ENCODE assay signal across 11 mouse cellular contexts in the genomic region with DNA sequence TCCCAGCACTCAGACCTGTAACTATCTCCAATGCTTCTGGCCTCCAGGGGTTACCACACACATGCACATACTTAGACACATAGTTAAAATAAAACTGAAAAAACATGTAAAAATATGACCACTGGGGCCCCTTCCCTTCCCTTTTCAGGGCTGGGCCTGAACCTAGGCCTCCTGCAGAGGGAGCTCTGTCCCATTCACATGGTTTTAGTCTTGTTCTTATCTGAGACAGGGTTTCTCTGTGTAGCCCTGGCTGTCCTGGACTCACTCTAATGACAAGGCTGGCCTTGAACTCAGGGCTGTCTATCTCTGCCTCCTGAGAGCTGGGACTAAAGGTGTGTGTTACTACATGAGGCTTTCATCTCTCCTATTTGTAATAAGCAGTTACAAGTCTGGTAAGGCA. TPM values are rescaled to one million over a fixed set of nuclear protein-coding genes. Genes with fewer than 3 reads are reported as not detected.
DNase-seq lines count a peak whose midpoint lies in the region; ATAC-seq and TF ChIP-seq lines count a peak whose summit lies in the region.
"Had no signal": no experiment of that assay in that cellular context is flagged by ENCODE, and none has a peak within 500 bp of the region (broad histone marks: within the 10 kb centered on the region; RNA-seq: fewer than 3 reads in every experiment).

No protein-coding gene starts in this region.

- H3K4me1 ChIP-seq in heart, postnatal 0 days (ENCODE audit: control insufficient read depth, insufficient read depth), result no peaks in the 10 kb centered on the region
- H3K4me1 ChIP-seq in CH12.LX (ENCODE audit: control insufficient read depth in 1 of 2, insufficient read depth in 2 of 2), result peaks cover 0 to 23% of the 10 kb centered on the region in 2 experiments; a peak in 2 of 4 replicates
- H3K4me1 ChIP-seq: hindbrain, embryonic 12.5 days had no signal

- no peak for TF ChIP-seq EP300 in heart, postnatal 0 days (IDR thresholded peaks at IDR 0.05; ENCODE audit: low read depth)
- no peak for TF ChIP-seq EP300 in CH12.LX (IDR thresholded peaks at IDR 0.05; ENCODE audit: low read length)

- in situ Hi-C loops in CH12.LX (cut with MboI; ENCODE audit: low pct_ligation_motif_present, low pct_unique_long_range_greater_than_20kb, low sequenced_read_pairs), result no loop called here

- no peak overlapping the region for H3K9ac ChIP-seq in heart, postnatal 0 days (replicated peaks; ENCODE audit: low read depth, low read length)
- H3K9ac ChIP-seq in CH12.LX (ENCODE audit: insufficient read depth, low read depth), result no peak overlapping the region
- H3K9ac ChIP-seq: hindbrain, embryonic 12.5 days had no signal

- peak; percentile 39 for TF ChIP-seq CTCF in heart, postnatal 0 days (IDR thresholded peaks at IDR 0.05; ENCODE audit: low read depth)
- TF ChIP-seq CTCF in CH12.LX (conservative IDR thresholded peaks at IDR 0.05 in 1 of 2, IDR thresholded peaks at IDR 0.05 in 1 of 2; ENCODE audit: low read depth in 2 of 2, low read length in 2 of 2), result peak; percentile 8 to 72; a peak in 2 of 4 replicates

- peak; percentile 53 for TF ChIP-seq RAD21 in CH12.LX (IDR thresholded peaks at IDR 0.05; ENCODE audit: low read depth, low read length)

- no peak for TF ChIP-seq POLR2A in CH12.LX (IDR thresholded peaks at IDR 0.05; ENCODE audit: low read depth, low read length)

- H3K27me3 ChIP-seq in heart, postnatal 0 days (ENCODE audit: control insufficient read depth, insufficient read depth, low read length), result no peaks in the 10 kb centered on the region
- H3K27me3 ChIP-seq in CH12.LX (replicated peaks), result no peaks in the 10 kb centered on the region
- H3K27me3 ChIP-seq: hindbrain, embryonic 12.5 days had no signal

- H3K4me2 ChIP-seq in heart, postnatal 0 days (ENCODE audit: low read depth, low read length), result no peak overlapping the region
- H3K4me2 ChIP-seq in CH12.LX (ENCODE audit: insufficient read depth, low read depth, poor library complexity, severe bottlenecking), result no peak overlapping the region
- H3K4me2 ChIP-seq: hindbrain, embryonic 12.5 days had no signal

- ATAC-seq in heart, postnatal 0 days (ENCODE audit: insufficient read depth, low read depth), result 0 out of 2 replicates have a peak, but pooled peaks have one; percentile 5
- peak; percentile 62 for ATAC-seq in granulocyte monocyte progenitor cell, adult 5-6 weeks (replicated peaks; ENCODE audit: poor library complexity, severe bottlenecking)
- ATAC-seq: activated CD4-positive, CD25-positive, alpha-beta regulatory T cell, adult 4 months had no signal

- H3K4me3 ChIP-seq in heart, postnatal 0 days (ENCODE audit: low read depth, low read length), result no peak overlapping the region
- H3K4me3 ChIP-seq in CH12.LX (replicated peaks in 1 of 3; ENCODE audit: low read depth in 2 of 3, low read length in 2 of 3, poor library complexity in 1 of 3), result no peak overlapping the region
- H3K4me3 ChIP-seq: hindbrain, embryonic 12.5 days had no signal

- dilution Hi-C loops in CH12.LX (cut with MboI; ENCODE audit: extremely low pct_ligation_motif_present, extremely low pct_unique_long_range_greater_than_20kb, low sequenced_read_pairs), result no loop called here

- H3K79me2 ChIP-seq in CH12.LX (replicated peaks; ENCODE audit: control insufficient read depth, extremely low read depth, insufficient read depth, poor library complexity, severe bottlenecking), result no peaks in the 10 kb centered on the region

- peaks cover 36% of the 10 kb centered on the region for H3K36me3 ChIP-seq in heart, postnatal 0 days (replicated peaks; ENCODE audit: control insufficient read depth, insufficient read depth, low read length)
- H3K36me3 ChIP-seq in CH12.LX (replicated peaks in 1 of 2; ENCODE audit: control insufficient read depth in 1 of 2, insufficient read depth in 1 of 2, low read length in 1 of 2), result peaks cover 24 to 43% of the 10 kb centered on the region in 2 experiments

- no peak overlapping the region for H3K27ac ChIP-seq in heart, postnatal 0 days (ENCODE audit: low read depth)
- H3K27ac ChIP-seq in CH12.LX (ENCODE audit: insufficient read depth, low read depth), result no peak overlapping the region
- H3K27ac ChIP-seq: hindbrain, embryonic 12.5 days had no signal

- no peak for DNase-seq in heart, postnatal 0 days (ENCODE audit: low spot score)
- DNase-seq in heart, postnatal 4 days, result no peak
- DNase-seq in 416B (ENCODE audit: low read depth), result peak; percentile 34
- peak; percentile 45 for DNase-seq in CH12.LX (ENCODE audit: extremely low read depth)
- DNase-seq in retina, embryonic 14.5 days (ENCODE audit: low spot score), result no peak
- no peak for DNase-seq in urinary bladder, postnatal 36 days (ENCODE audit: low spot score in 2 of 2)
- no peak for DNase-seq in right cerebral cortex, postnatal 14 days

- H3K9me3 ChIP-seq in heart, postnatal 0 days (replicated peaks; ENCODE audit: control insufficient read depth, low read length), result no peaks in the 10 kb centered on the region
- H3K9me3 ChIP-seq in CH12.LX (replicated peaks; ENCODE audit: low read length), result no peaks in the 10 kb centered on the region
- H3K9me3 ChIP-seq: hindbrain, embryonic 12.5 days had no signal

TF ChIP-seq in CH12.LX, 34 proteins besides CTCF, POLR2A, EP300 and RAD21:
- TF ChIP-seq TCF12 (IDR thresholded peaks at IDR 0.05; ENCODE audit: low read depth, low read length) (no peak), SMC3 (IDR thresholded peaks at IDR 0.05; ENCODE audit: low read depth, low read length) (peak; percentile 63)

RNA-seq across cellular contexts. Expression of gene Rheb, which starts 42.0 kb away (rescaled TPM):
- total RNA-seq in heart, postnatal 0 days (2014; rRNA removed; ENCODE audit: low replicate concordance), result 83.6 and 101 TPM in 2 replicates
- polyA plus RNA-seq in heart, postnatal 0 days (2015; fragmentation: Nextera tagmentation; extraction: Ambion mirVana), result 250 and 253 TPM in 2 replicates
- total RNA-seq in heart, postnatal 4 days (2021), result 100 to 1,000 TPM in 1 of 2 experiments, 10 to 100 TPM in 1; 99.3 to 100 TPM
- 17.0 and 20.8 TPM in 2 replicates for total RNA-seq in CH12.LX (2012; rRNA removed)
- 64.1 and 70.4 TPM in 2 replicates for total RNA-seq in CH12.LX (2014; rRNA removed)
- polyA plus RNA-seq in CH12.LX (2012; ENCODE audit: insufficient read length, low read depth), result 41.0 and 46.2 TPM in 2 replicates
- total RNA-seq in granulocyte monocyte progenitor cell, adult 5-6 weeks (2014; fragmentation: Nextera tagmentation), result 71.9 and 104 TPM in 2 replicates
- 67.8 and 78.2 TPM in 2 replicates for total RNA-seq in granulocyte monocyte progenitor cell, adult 5-6 weeks (2017)

RNA-seq across cellular contexts. Expression of gene Crygn, which starts 42.6 kb away (rescaled TPM):
- total RNA-seq in heart, postnatal 0 days (2014; rRNA removed; ENCODE audit: low replicate concordance), result not detected in 2 replicates
- 3.5 and 3.9 TPM in 2 replicates for polyA plus RNA-seq in heart, postnatal 0 days (2015; fragmentation: Nextera tagmentation; extraction: Ambion mirVana)
- not detected for total RNA-seq in heart, postnatal 4 days (2021)
- total RNA-seq in CH12.LX (2012; rRNA removed), result 2.0 TPM in 1 of 2 replicates, not detected in the other
- not detected in 2 replicates for total RNA-seq in CH12.LX (2014; rRNA removed)
- not detected in 2 replicates for polyA plus RNA-seq in CH12.LX (2012; ENCODE audit: insufficient read length, low read depth)
- total RNA-seq in granulocyte monocyte progenitor cell, adult 5-6 weeks (2014; fragmentation: Nextera tagmentation), result not detected in 2 replicates
- total RNA-seq in granulocyte monocyte progenitor cell, adult 5-6 weeks (2017), result not detected in 2 replicates
- total RNA-seq: left cerebral cortex, postnatal 36 days had no signal
- polyA plus RNA-seq: hindbrain, embryonic 12.5 days had no signal

Comparison
In these comparisons a context has a peak if more than half of its experiments do, and no peak if none do; other contexts are left out.
1. DNase-seq: peak in 416B (single experiment) and CH12.LX (single experiment); none in heart, postnatal 0 days (single experiment), heart, postnatal 4 days (single experiment), retina, embryonic 14.5 days (single experiment), urinary bladder, postnatal 36 days (0 of 2) and right cerebral cortex, postnatal 14 days (single experiment).